Mouse (Mus musculus): ENCODE data around the gene Aldh18a1. TPM values are rescaled to one million over a fixed set of nuclear protein-coding genes. Genes with fewer than 3 reads are reported as not detected.
"Not testable (repeated sequence)": the region's sequence is repeated elsewhere in the genome, so short reads cannot be mapped to it uniquely, and the experiment has no call there.

Gene Aldh18a1
- polyA plus RNA-seq, 1 experiment, result 185 TPM

DNA sequence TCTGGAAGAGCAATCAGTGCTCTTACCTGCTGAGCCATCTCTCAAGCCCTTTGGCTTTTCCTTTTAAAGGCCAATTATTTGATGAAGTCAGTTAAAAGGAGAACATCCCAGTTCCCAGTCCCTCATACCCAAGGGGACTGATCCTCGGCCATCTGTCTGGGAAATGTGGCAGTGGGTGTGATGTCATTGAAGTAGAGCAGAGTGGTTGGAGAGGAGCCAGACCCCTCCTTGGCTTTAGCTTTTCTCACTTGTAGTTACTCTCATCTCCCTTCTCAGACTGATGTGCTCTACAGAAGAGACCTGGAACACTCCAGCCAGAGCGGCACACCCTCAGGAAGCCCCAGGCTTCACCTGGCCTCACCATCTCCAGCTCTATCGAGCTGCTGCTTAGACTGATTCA, 20.6 kb downstream of the Aldh18a1 start:
- TF ChIP-seq REST (IDR thresholded peaks at IDR 0.05; ENCODE audit: insufficient read depth, insufficient read length), result no peak
- no peak for TF ChIP-seq USF1 (IDR thresholded peaks at IDR 0.05; ENCODE audit: low read depth)
- TF ChIP-seq POLR2AphosphoS2 (IDR thresholded peaks at IDR 0.05; ENCODE audit: insufficient read length, low read depth), result no peak
- TF ChIP-seq MAX (IDR thresholded peaks at IDR 0.05; ENCODE audit: low read depth), result no peak
- TF ChIP-seq MYOD1 (IDR thresholded peaks at IDR 0.05; ENCODE audit: control insufficient read depth in 1 of 3, insufficient read length in 2 of 3, low read depth in 2 of 3), result no peak
- no peak for TF ChIP-seq TCF12 (IDR thresholded peaks at IDR 0.05; ENCODE audit: insufficient read depth, poor library complexity, severe bottlenecking)
- no peak for TF ChIP-seq POLR2A (IDR thresholded peaks at IDR 0.05; ENCODE audit: insufficient read length, low read depth)
- TF ChIP-seq CEBPB (IDR thresholded peaks at IDR 0.05; ENCODE audit: insufficient read depth, poor library complexity, severe bottlenecking), result no peak
- TF ChIP-seq E2F4 (IDR thresholded peaks at IDR 0.05; ENCODE audit: insufficient read depth), result no peak
- no peak for TF ChIP-seq TCF3 (IDR thresholded peaks at IDR 0.05; ENCODE audit: insufficient read length, low read depth)
- no peak for TF ChIP-seq MYOG (IDR thresholded peaks at IDR 0.05; ENCODE audit: control insufficient read depth in 1 of 3, insufficient read depth in 1 of 3, insufficient read length in 2 of 3, low read depth in 2 of 3)
- TF ChIP-seq SRF (IDR thresholded peaks at IDR 0.05; ENCODE audit: control insufficient read depth, insufficient read length, low read depth), result no peak
- no peak overlapping the region for H3ac ChIP-seq (ENCODE audit: control insufficient read depth, insufficient read length)
- no peaks in the 10 kb centered on the region for H3K27me3 ChIP-seq (ENCODE audit: control insufficient read depth, insufficient read depth, insufficient read length)
- H3K79me2 ChIP-seq (ENCODE audit: control insufficient read depth, insufficient read depth), result no peaks in the 10 kb centered on the region
- peaks cover 71% of the 10 kb centered on the region for H3K36me3 ChIP-seq (ENCODE audit: control insufficient read depth, insufficient read depth)
- no peak overlapping the region for H3K4me3 ChIP-seq
- H3K4me2 ChIP-seq (ENCODE audit: low read depth), result no peak overlapping the region

DNA sequence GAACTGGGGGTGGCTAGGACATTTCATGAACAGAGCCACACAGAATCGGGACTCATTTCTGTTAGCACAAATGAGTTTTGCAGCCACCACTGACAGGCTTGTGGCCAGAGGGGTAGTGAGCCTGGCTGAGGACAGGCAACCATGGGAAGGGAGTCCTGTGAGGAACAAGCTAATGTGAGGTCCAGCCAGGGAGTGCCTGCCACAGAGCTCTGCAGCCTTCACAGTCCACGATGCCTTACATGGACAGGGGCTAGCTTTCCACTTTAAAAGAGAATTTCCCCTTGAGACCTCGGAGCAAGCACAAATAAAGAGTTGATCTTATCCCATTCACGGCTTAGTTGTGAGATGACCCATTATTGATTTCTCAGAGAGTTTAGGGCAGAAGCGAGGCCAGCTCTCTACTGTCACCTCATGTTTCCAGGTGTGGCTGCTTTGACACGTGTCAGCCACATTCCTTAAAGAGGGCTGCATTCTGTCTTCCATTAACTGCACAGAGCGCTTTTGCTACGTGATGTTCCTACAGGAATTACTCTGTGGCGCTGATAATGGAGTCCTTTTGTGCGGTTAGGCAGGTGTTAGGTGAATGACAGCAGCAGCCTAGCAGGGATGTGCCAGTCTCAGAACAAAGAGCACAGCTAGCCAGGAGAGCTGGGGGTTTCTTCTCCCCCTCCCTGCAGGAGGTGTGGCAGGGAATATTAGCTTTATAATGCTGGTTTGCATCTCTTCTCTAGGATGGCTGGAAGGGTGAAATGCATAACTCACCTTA, 24.2 kb downstream of the Aldh18a1 start:
- Histone ChIP-seq H3K4me3 (no peak overlapping the region), H3K36me3 (ENCODE audit: control insufficient read depth, insufficient read depth) (peaks cover 41% of the 10 kb centered on the region), H3K79me2 (ENCODE audit: control insufficient read depth, insufficient read depth) (no peaks in the 10 kb centered on the region), H3ac (ENCODE audit: control insufficient read depth, insufficient read length) (no peak overlapping the region), H3K4me2 (ENCODE audit: low read depth) (no peak overlapping the region), H3K27me3 (ENCODE audit: control insufficient read depth, insufficient read depth, insufficient read length) (no peaks in the 10 kb centered on the region)
- TF ChIP-seq SRF (IDR thresholded peaks at IDR 0.05; ENCODE audit: control insufficient read depth, insufficient read length, low read depth) (no peak), TCF12 (IDR thresholded peaks at IDR 0.05; ENCODE audit: insufficient read depth, poor library complexity, severe bottlenecking) (no peak), POLR2AphosphoS2 (IDR thresholded peaks at IDR 0.05; ENCODE audit: insufficient read length, low read depth) (no peak), POLR2A (IDR thresholded peaks at IDR 0.05; ENCODE audit: insufficient read length, low read depth) (no peak), MAX (IDR thresholded peaks at IDR 0.05; ENCODE audit: low read depth) (no peak), E2F4 (IDR thresholded peaks at IDR 0.05; ENCODE audit: insufficient read depth) (no peak), USF1 (IDR thresholded peaks at IDR 0.05; ENCODE audit: low read depth) (no peak), MYOG (IDR thresholded peaks at IDR 0.05; ENCODE audit: control insufficient read depth in 1 of 3, insufficient read depth in 1 of 3, insufficient read length in 2 of 3, low read depth in 2 of 3) (no peak), REST (IDR thresholded peaks at IDR 0.05; ENCODE audit: insufficient read depth, insufficient read length) (no peak)

- H3K36me3 ChIP-seq (ENCODE audit: control insufficient read depth, insufficient read depth), result peaks cover 28% of the 10 kb centered on the region
- H3K4me2 ChIP-seq (ENCODE audit: low read depth); H3K79me2 ChIP-seq (ENCODE audit: control insufficient read depth, insufficient read depth); H3K27me3 ChIP-seq (ENCODE audit: control insufficient read depth, insufficient read depth, insufficient read length); H3K4me3 ChIP-seq; H3ac ChIP-seq (ENCODE audit: control insufficient read depth, insufficient read length): not testable (repeated sequence)
Observed at GRCm38 (mm10) chr19:40561521-40561920, 26.7 kb downstream of the Aldh18a1 start.

DNA sequence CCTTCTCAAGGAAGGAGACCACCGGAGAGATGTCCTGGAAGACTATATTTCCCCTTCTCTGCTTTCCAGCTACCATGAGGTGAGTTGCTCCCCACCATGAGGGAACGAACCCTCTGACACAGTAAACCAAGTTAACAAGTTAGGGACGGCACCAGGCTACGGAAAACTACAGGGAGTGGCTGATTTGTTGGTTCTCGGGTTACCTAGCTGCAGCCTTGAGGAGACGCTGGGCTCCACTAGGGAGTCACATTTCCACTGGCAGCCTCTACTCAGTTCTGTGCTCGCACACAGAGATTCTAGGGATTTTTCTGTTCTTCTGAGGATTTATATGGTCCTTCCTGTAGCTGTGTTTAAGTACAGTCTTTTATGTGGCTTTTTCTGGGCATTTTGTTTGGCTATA, 32.2 kb downstream of the Aldh18a1 start:
- Histone ChIP-seq H3K27me3 (ENCODE audit: control insufficient read depth, insufficient read depth, insufficient read length) (no peaks in the 10 kb centered on the region), H3K4me3 (no peak overlapping the region), H3K36me3 (ENCODE audit: control insufficient read depth, insufficient read depth) (peaks cover 37% of the 10 kb centered on the region), H3ac (ENCODE audit: control insufficient read depth, insufficient read length) (no peak overlapping the region), H3K79me2 (ENCODE audit: control insufficient read depth, insufficient read depth) (no peaks in the 10 kb centered on the region), H3K4me2 (ENCODE audit: low read depth) (no peak overlapping the region)
- no peak for TF ChIP-seq SRF (IDR thresholded peaks at IDR 0.05; ENCODE audit: control insufficient read depth, insufficient read length, low read depth)
- no peak for TF ChIP-seq TCF3 (IDR thresholded peaks at IDR 0.05; ENCODE audit: insufficient read length, low read depth)
- no peak for TF ChIP-seq MYOG (IDR thresholded peaks at IDR 0.05; ENCODE audit: control insufficient read depth in 1 of 3, insufficient read depth in 1 of 3, insufficient read length in 2 of 3, low read depth in 2 of 3)
- no peak for TF ChIP-seq USF1 (IDR thresholded peaks at IDR 0.05; ENCODE audit: low read depth)
- TF ChIP-seq MYOD1 (IDR thresholded peaks at IDR 0.05; ENCODE audit: control insufficient read depth in 1 of 3, insufficient read length in 2 of 3, low read depth in 2 of 3), result no peak
- TF ChIP-seq TCF12 (IDR thresholded peaks at IDR 0.05; ENCODE audit: insufficient read depth, poor library complexity, severe bottlenecking), result no peak
- no peak for TF ChIP-seq CEBPB (IDR thresholded peaks at IDR 0.05; ENCODE audit: insufficient read depth, poor library complexity, severe bottlenecking)
- TF ChIP-seq MAX (IDR thresholded peaks at IDR 0.05; ENCODE audit: low read depth), result no peak
- TF ChIP-seq E2F4 (IDR thresholded peaks at IDR 0.05; ENCODE audit: insufficient read depth), result no peak
- no peak for TF ChIP-seq POLR2A (IDR thresholded peaks at IDR 0.05; ENCODE audit: insufficient read length, low read depth)
- no peak for TF ChIP-seq POLR2AphosphoS2 (IDR thresholded peaks at IDR 0.05; ENCODE audit: insufficient read length, low read depth)
- no peak for TF ChIP-seq REST (IDR thresholded peaks at IDR 0.05; ENCODE audit: insufficient read depth, insufficient read length)

- Histone ChIP-seq H3K36me3 (ENCODE audit: control insufficient read depth, insufficient read depth) (peaks cover 45% of the 10 kb centered on the region), H3K79me2 (ENCODE audit: control insufficient read depth, insufficient read depth) (no peaks in the 10 kb centered on the region), H3ac (ENCODE audit: control insufficient read depth, insufficient read length) (no peak overlapping the region), H3K4me2 (ENCODE audit: low read depth) (no peak overlapping the region), H3K27me3 (ENCODE audit: control insufficient read depth, insufficient read depth, insufficient read length) (no peaks in the 10 kb centered on the region), H3K4me3 (no peak overlapping the region)
- TF ChIP-seq POLR2A (IDR thresholded peaks at IDR 0.05; ENCODE audit: insufficient read length, low read depth) (no peak), SRF (IDR thresholded peaks at IDR 0.05; ENCODE audit: control insufficient read depth, insufficient read length, low read depth) (no peak), USF1 (IDR thresholded peaks at IDR 0.05; ENCODE audit: low read depth) (no peak)
Observed at GRCm38 (mm10) chr19:40555136-40555535, 33.1 kb downstream of the Aldh18a1 start.
